Mouse (Mus musculus): ENCODE data around the gene Faf2. TPM values are rescaled to one million over a fixed set of nuclear protein-coding genes. Genes with fewer than 3 reads are reported as not detected.

Faf2 gene
- total and polyA plus RNA-seq, 3 experiments = 31.4 to 39.3 TPM; not detected in 1

- H3K9ac ChIP-seq (ENCODE audit: control insufficient read depth, low read depth, low read length, poor library complexity, severe bottlenecking) = no peak overlapping the region
- no peaks in the 10 kb centered on the region for H3K4me1 ChIP-seq (ENCODE audit: control insufficient read depth in 1 of 2, insufficient read depth in 2 of 2, low read length in 2 of 2)
- TF ChIP-seq SMC3 (IDR thresholded peaks at IDR 0.05; ENCODE audit: low read depth, low read length) (no peak), TBP (IDR thresholded peaks at IDR 0.05; ENCODE audit: low read depth, low read length) (no peak), MAX (IDR thresholded peaks at IDR 0.05; ENCODE audit: low read length) (no peak), NRF1 (IDR thresholded peaks at IDR 0.05; ENCODE audit: insufficient read depth, low read depth, low read length, poor library complexity, severe bottlenecking) (no peak), NELFE (IDR thresholded peaks at IDR 0.05; ENCODE audit: low read depth, low read length) (no peak), ETS1 (IDR thresholded peaks at IDR 0.05; ENCODE audit: low read depth, low read length) (no peak), EP300 (IDR thresholded peaks at IDR 0.05; ENCODE audit: low read depth in 1 of 2, low read length in 2 of 2) (no peak), POLR2A (IDR thresholded peaks at IDR 0.05; ENCODE audit: control insufficient read depth in 1 of 2, insufficient read depth in 1 of 2, low read depth in 1 of 2, low read length in 2 of 2, poor library complexity in 1 of 2) (no peak), USF2 (IDR thresholded peaks at IDR 0.05; ENCODE audit: borderline replicate concordance in 1 of 2, insufficient read depth in 1 of 2, low read depth in 1 of 2, low read length in 2 of 2) (no peak), ZC3H11A (IDR thresholded peaks at IDR 0.05; ENCODE audit: low read depth, low read length) (no peak), BHLHE40 (IDR thresholded peaks at IDR 0.05; ENCODE audit: borderline replicate concordance, low read depth, low read length) (no peak)
- H3K79me2 ChIP-seq (ENCODE audit: control insufficient read depth, insufficient read depth, low read length, poor library complexity) = no peaks in the 10 kb centered on the region
- H3K9me3 ChIP-seq (replicated peaks; ENCODE audit: insufficient read depth, low read length) = no peaks in the 10 kb centered on the region
- no peak for DNase-seq (ENCODE audit: low read depth, low spot score)
- H3K27ac ChIP-seq (ENCODE audit: control insufficient read depth, low read depth, low read length) = no peak overlapping the region
- no peaks in the 10 kb centered on the region for H3K27me3 ChIP-seq (ENCODE audit: control insufficient read depth in 1 of 2, insufficient read depth in 2 of 2, low read length in 2 of 2)
- peaks cover 0 to 12% of the 10 kb centered on the region in 2 experiments; a peak in 2 of 4 replicates for H3K36me3 ChIP-seq (ENCODE audit: control insufficient read depth in 1 of 2, insufficient read depth in 2 of 2, low read length in 2 of 2)
- no peak overlapping the region for H3K4me3 ChIP-seq (ENCODE audit: control insufficient read depth in 1 of 2, insufficient read depth in 1 of 2, low read depth in 2 of 2, low read length in 2 of 2)
Measured at GRCm38 (mm10) chr13:54660877-54661276, 39.3 kb downstream of the Faf2 start.

GRCm38 (mm10) chr13:54661358-54661757 lies 39.8 kb downstream of the Faf2 start:
- no peaks in the 10 kb centered on the region for H3K79me2 ChIP-seq (ENCODE audit: control insufficient read depth, insufficient read depth, low read length, poor library complexity)
- peaks cover 0 to 9% of the 10 kb centered on the region in 2 experiments; a peak in 2 of 4 replicates for H3K36me3 ChIP-seq (ENCODE audit: control insufficient read depth in 1 of 2, insufficient read depth in 2 of 2, low read length in 2 of 2)
- DNase-seq (ENCODE audit: low read depth, low spot score) = no peak
- no peaks in the 10 kb centered on the region for H3K27me3 ChIP-seq (ENCODE audit: control insufficient read depth in 1 of 2, insufficient read depth in 2 of 2, low read length in 2 of 2)
- H3K4me3 ChIP-seq (ENCODE audit: control insufficient read depth in 1 of 2, insufficient read depth in 1 of 2, low read depth in 2 of 2, low read length in 2 of 2) = no peak overlapping the region
- H3K9ac ChIP-seq (ENCODE audit: control insufficient read depth, low read depth, low read length, poor library complexity, severe bottlenecking) = no peak overlapping the region
- H3K9me3 ChIP-seq (replicated peaks; ENCODE audit: insufficient read depth, low read length) = no peaks in the 10 kb centered on the region
- TF ChIP-seq E2F4 (IDR thresholded peaks at IDR 0.05; ENCODE audit: borderline replicate concordance, low read depth, low read length) (no peak), MEF2A (IDR thresholded peaks at IDR 0.05; ENCODE audit: extremely low read depth, insufficient replicate concordance, low read depth, low read length, poor library complexity, severe bottlenecking) (no peak), USF1 (IDR thresholded peaks at IDR 0.05; ENCODE audit: low read depth, low read length) (no peak), SMC3 (IDR thresholded peaks at IDR 0.05; ENCODE audit: low read depth, low read length) (no peak), MYB (IDR thresholded peaks at IDR 0.05; ENCODE audit: low read depth, low read length) (no peak), RCOR1 (IDR thresholded peaks at IDR 0.05; ENCODE audit: low read depth, low read length) (no peak)
- H3K27ac ChIP-seq (ENCODE audit: control insufficient read depth, low read depth, low read length) = no peak overlapping the region
- no peaks in the 10 kb centered on the region for H3K4me1 ChIP-seq (ENCODE audit: control insufficient read depth in 1 of 2, insufficient read depth in 2 of 2, low read length in 2 of 2)
